Mouse (Mus musculus) right cerebral cortex, postnatal 14 days (tissue): ENCODE data around the gene Serac1.

Experiments used
- DNase-seq: peaks from one replicate; pipeline ENCODE4 v3.0.0; 2022

Gene Serac1

GRCm38 (mm10) chr17:6002563-6002962 is 77.0 kb downstream of the Serac1 start:
- no peak for DNase-seq

GRCm38 (mm10) chr17:6001836-6002235 is 77.7 kb downstream of the Serac1 start:
- DNase-seq, result no peak

DNA sequence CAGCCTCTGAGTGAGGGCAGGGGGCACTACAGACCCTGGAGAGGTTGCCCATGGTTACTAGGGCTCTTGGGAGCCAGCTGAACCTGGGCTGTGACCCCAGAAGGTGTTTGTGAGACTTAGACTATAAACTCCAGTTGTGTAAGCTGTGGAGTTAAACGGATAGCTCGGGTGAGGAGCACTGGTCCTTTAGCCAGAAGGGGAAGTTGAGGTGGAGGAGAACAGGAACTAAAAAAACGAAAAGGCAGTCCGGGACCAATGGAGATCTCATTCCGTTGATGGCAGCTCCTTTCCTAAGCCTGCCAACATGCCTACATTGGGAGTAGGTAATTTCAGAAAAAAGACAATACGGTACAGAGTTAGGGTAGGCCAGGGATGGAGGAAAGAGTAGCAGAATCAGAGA is 78.2 kb downstream of the Serac1 start:
- no peak for DNase-seq

- no peak for DNase-seq
Observed at GRCm38 (mm10) chr17:6000864-6001319, 78.6 kb downstream of the Serac1 start.

GRCm38 (mm10) chr17:5999039-5999543 is 80.5 kb downstream of the Serac1 start:
- no peak for DNase-seq

DNA sequence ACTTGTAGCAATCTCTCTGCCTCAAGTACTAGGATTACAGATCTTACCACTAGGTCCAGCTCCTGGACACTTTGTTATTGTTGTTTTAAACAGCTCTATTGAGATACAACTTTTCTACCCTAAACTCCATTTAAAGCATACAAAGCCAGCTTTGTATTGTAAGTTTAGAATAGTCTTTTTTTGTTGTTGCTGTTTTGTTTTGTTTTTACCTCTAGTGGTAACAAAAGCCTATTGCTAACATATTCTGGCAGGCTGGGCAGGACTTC is 81.4 kb downstream of the Serac1 start:
- no peak for DNase-seq

DNA sequence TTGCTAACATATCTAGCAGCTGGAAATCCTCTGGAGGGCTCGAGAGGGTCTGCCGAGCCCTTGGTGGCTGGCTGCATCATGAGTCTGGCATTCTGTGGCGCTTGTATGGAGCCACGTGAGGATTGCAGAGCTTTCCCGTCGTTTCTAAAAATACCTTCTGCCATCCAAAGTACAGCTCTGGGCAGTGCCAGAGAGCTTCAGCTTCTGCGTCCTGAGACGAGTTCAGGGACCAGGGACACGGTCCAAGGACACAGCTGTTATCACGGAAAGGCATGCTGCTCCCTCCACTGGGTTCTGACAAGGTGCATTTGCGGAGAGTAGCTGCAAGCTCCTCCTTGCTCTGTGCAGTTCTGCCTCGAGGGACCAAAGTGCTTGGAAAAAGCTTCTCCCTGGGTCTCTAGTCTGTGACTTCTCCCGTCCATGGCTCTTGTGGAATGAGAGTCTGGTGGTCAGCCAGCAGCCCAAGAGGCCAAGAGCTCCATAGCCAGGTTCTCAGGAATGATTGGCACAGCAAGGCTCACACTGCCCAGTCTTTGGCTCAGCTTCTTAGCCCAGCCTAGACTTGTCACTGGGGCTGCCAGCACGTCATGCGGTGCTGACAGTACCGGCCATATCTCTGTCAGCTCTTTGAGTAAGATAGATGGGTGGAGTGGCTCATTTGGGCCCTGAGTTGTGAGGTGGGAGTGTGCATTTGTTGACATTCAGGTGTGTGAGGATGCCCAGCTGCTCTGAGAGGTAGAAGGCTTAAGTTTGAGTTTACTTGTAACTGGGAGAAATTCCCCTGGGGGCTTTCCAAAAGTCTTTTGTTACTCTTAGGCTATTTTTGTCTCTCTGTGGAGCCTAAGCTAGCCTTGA is 81.9 kb downstream of the Serac1 start:
- DNase-seq, result no peak

DNA sequence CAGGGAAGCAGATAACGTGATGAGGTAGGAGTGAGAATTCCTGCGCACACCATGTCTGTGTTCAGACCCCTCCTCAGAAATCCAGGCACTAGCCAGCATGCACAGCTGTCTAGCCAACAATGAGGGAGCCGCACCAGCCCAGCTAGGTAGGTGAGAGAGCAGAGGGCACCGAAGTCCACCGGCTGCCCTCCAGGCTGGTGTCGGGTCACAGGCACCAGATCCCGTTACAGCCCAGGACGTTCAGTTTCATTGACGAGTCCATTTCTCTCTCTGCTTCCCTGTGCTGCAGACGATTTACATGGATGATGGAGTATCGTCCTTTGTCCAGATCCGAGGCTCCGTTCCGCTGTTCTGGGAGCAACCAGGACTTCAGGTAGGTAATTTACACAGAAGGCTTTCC is 83.0 kb downstream of the Serac1 start:
- no peak for DNase-seq

DNA sequence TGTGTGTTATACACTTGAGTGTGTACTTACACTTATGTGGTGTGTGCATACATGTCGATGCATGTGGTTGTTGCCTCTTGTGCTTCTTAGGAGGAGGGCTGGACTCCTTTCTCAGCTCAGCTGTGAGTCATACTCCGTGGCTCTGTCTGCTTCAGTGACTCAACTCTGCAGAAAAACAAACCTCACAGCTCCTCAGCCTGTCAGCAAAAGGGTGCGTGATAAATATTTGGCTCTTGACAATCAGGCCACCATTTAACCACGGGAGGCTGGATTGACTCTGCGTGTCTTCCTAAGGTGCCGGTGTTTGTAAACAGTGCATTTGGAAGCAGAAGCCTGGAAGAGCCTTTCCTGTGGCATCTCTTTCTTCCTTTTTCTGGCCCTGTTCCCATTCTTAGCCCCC is 84.9 kb downstream of the Serac1 start:
- no peak for DNase-seq

GRCm38 (mm10) chr17:5993581-5994260 is 85.8 kb downstream of the Serac1 start:
- no peak for DNase-seq

DNA sequence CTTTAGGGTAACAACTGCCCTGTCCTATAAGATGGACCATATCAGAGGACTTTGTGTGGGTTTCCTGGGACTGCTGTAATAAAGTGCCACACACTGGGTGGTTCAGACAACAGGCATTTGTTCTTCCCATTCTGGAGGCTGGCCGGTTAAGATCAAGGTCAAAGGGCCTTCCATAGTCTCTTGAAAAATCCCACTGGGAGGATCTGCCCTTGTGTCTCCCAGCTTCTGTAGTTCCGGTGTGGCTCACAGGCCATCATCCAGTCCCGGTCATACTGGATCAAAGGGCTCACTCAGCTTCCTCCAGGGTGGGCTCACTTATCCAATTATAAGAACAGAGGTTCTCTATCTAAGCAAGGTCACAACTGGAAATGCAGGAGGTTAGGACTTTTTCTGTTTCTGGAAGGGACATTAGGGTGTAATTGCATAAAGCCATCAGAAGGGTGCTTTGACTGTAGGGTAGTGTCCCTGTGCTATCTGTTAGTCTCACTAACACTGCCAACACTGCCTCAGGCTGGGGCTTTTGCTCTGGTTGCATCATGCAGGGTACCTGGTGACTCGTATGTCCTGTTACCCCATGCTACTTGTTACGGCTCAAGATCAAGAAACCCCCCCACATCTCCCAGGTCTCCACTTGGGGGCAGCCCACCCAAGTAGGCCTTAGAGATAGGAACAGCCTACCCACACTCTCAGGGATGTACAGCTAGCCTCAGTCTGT is 86.5 kb downstream of the Serac1 start:
- DNase-seq, result no peak
